13 mouse cellular contexts compared by ENCODE assay signal in genomic region chr7:120729635-120730034, GRCm38 (mm10). TPM values are rescaled to one million over a fixed set of nuclear protein-coding genes. Genes with fewer than 3 reads are reported as not detected.
DNase-seq lines count a peak whose midpoint lies in the region; ATAC-seq lines count a peak whose summit lies in the region.
"Had no signal": no experiment of that assay in that cellular context is flagged by ENCODE, and none has a peak within 500 bp of the region (broad histone marks: within the 10 kb centered on the region; RNA-seq: fewer than 3 reads in every experiment).

No protein-coding gene starts in this region.

- 70% methylated on average over 5 of the region's 5 CpGs for WGBS in kidney, embryonic 14.5 days
- 46% methylated on average over 5 of the region's 5 CpGs for WGBS in heart, embryonic 14.5 days
- WGBS in liver, embryonic 16.5 days (ENCODE audit: insufficient replicate concordance) = 22% methylated on average over 5 of the region's 5 CpGs
- 90% methylated on average over 5 of the region's 5 CpGs for WGBS in midbrain, embryonic 15.5 days

- H3K27me3 ChIP-seq in kidney, embryonic 14.5 days (ENCODE audit: control insufficient read depth, insufficient read depth, low read length) = no peaks in the 10 kb centered on the region
- H3K27me3 ChIP-seq in heart, embryonic 14.5 days (ENCODE audit: control insufficient read depth, insufficient read depth, low read length) = no peaks in the 10 kb centered on the region
- no peaks in the 10 kb centered on the region for H3K27me3 ChIP-seq in liver, embryonic 16.5 days (ENCODE audit: control insufficient read depth, insufficient read depth, low read depth, low read length)
- no peaks in the 10 kb centered on the region for H3K27me3 ChIP-seq in midbrain, embryonic 15.5 days (replicated peaks)
- H3K27me3 ChIP-seq: embryonic facial prominence, embryonic 13.5 days had no signal

- no peak overlapping the region for H3K4me2 ChIP-seq in kidney, embryonic 14.5 days (replicated peaks; ENCODE audit: low read depth, low read length)
- H3K4me2 ChIP-seq in heart, embryonic 14.5 days (ENCODE audit: low read length) = peak overlapping the region; percentile 48
- peak overlapping the region; percentile 57 for H3K4me2 ChIP-seq in liver, embryonic 16.5 days (ENCODE audit: low read depth, low read length)
- no peak overlapping the region for H3K4me2 ChIP-seq in midbrain, embryonic 15.5 days
- H3K4me2 ChIP-seq: embryonic facial prominence, embryonic 13.5 days had no signal

- ATAC-seq in kidney, embryonic 14.5 days (ENCODE audit: low FRiP score, low TSS enrichment) = no peak
- peak; percentile 45 for ATAC-seq in activated CD4-positive, CD25-positive, alpha-beta regulatory T cell, adult 4 months
- no peak for ATAC-seq in heart, embryonic 14.5 days (ENCODE audit: insufficient number of reproducible peaks, insufficient read depth, low FRiP score, low read depth)
- ATAC-seq in liver, embryonic 16.5 days (ENCODE audit: low read depth) = peak; percentile 84
- no peak for ATAC-seq in midbrain, embryonic 15.5 days (replicated peaks)

- H3K9ac ChIP-seq in kidney, embryonic 14.5 days (ENCODE audit: low read depth, low read length) = no peak overlapping the region
- H3K9ac ChIP-seq in heart, embryonic 14.5 days (ENCODE audit: low read length) = peak overlapping the region; percentile 25; the same call in 1 of the 2 replicates
- peak overlapping the region; percentile 13; the same call in 1 of the 2 replicates for H3K9ac ChIP-seq in liver, embryonic 16.5 days (ENCODE audit: low read depth, low read length)
- H3K9ac ChIP-seq in midbrain, embryonic 15.5 days = no peak overlapping the region
- H3K9ac ChIP-seq: embryonic facial prominence, embryonic 13.5 days had no signal

- peak; percentile 40 for DNase-seq in kidney, adult 9 months
- no peak for DNase-seq in spleen, adult 12 weeks (ENCODE audit: low spot score)
- no peak for DNase-seq in layer of hippocampus, adult 9-11 months
- DNase-seq: cerebellum, adult 9-11 months; thymus, postnatal 36 days had no signal

- H3K4me1 ChIP-seq in kidney, embryonic 14.5 days (ENCODE audit: control insufficient read depth, insufficient read depth, low read length) = no peaks in the 10 kb centered on the region
- no peaks in the 10 kb centered on the region; a peak in 1 of 4 replicates for H3K4me1 ChIP-seq in heart, embryonic 14.5 days (ENCODE audit: control insufficient read depth in 2 of 2, insufficient read depth in 2 of 2, low read length in 2 of 2)
- H3K4me1 ChIP-seq in liver, embryonic 16.5 days (ENCODE audit: control insufficient read depth, low read depth, low read length) = peaks cover 7% of the 10 kb centered on the region
- H3K4me1 ChIP-seq in midbrain, embryonic 15.5 days = no peaks in the 10 kb centered on the region
- H3K4me1 ChIP-seq: limb, embryonic 10.5 days had no signal

- H3K36me3 ChIP-seq in kidney, embryonic 14.5 days (ENCODE audit: control insufficient read depth, insufficient read depth, low read length) = peaks cover 11% of the 10 kb centered on the region; the same call in 1 of the 2 replicates
- peaks cover 47% of the 10 kb centered on the region for H3K36me3 ChIP-seq in heart, embryonic 14.5 days (ENCODE audit: control insufficient read depth, insufficient read depth, low read length)
- H3K36me3 ChIP-seq in liver, embryonic 16.5 days (ENCODE audit: control insufficient read depth, insufficient read depth) = peaks cover 3% of the 10 kb centered on the region
- H3K36me3 ChIP-seq in midbrain, embryonic 15.5 days (replicated peaks) = 0 out of 2 replicates have a peak, but pooled peaks cover 8% of the 10 kb centered on the region

- no peak overlapping the region for H3K27ac ChIP-seq in kidney, embryonic 14.5 days (ENCODE audit: low read depth, low read length)
- H3K27ac ChIP-seq in heart, embryonic 14.5 days (replicated peaks in 1 of 2; ENCODE audit: control insufficient read depth in 1 of 2, insufficient read depth in 1 of 2, low read depth in 2 of 2, low read length in 2 of 2) = peak overlapping the region in 1 of 2 experiments; percentile 49; a peak in 2 of 4 replicates
- peak overlapping the region; percentile 36 for H3K27ac ChIP-seq in liver, embryonic 16.5 days (ENCODE audit: low read length)
- H3K27ac ChIP-seq in midbrain, embryonic 15.5 days = no peak overlapping the region
- H3K27ac ChIP-seq: embryonic facial prominence, embryonic 13.5 days; limb, embryonic 10.5 days had no signal

- no peak overlapping the region for H3K4me3 ChIP-seq in kidney, embryonic 14.5 days (ENCODE audit: low read length)
- H3K4me3 ChIP-seq in heart, embryonic 14.5 days (ENCODE audit: control insufficient read depth in 1 of 2, insufficient read depth in 1 of 2, low read depth in 1 of 2, low read length in 2 of 2) = no peak overlapping the region
- H3K4me3 ChIP-seq in liver, embryonic 16.5 days (ENCODE audit: low read depth, low read length) = peak overlapping the region; percentile 43
- no peak overlapping the region for H3K4me3 ChIP-seq in midbrain, embryonic 15.5 days
- H3K4me3 ChIP-seq: embryonic facial prominence, embryonic 13.5 days; limb, embryonic 10.5 days had no signal

- H3K9me3 ChIP-seq in kidney, embryonic 14.5 days (ENCODE audit: control insufficient read depth, low read length) = no peaks in the 10 kb centered on the region
- no peaks in the 10 kb centered on the region for H3K9me3 ChIP-seq in heart, embryonic 14.5 days (ENCODE audit: control insufficient read depth, low read length)
- no peaks in the 10 kb centered on the region for H3K9me3 ChIP-seq in liver, embryonic 16.5 days (replicated peaks; ENCODE audit: control insufficient read depth, low read length)
- H3K9me3 ChIP-seq in midbrain, embryonic 15.5 days = no peaks in the 10 kb centered on the region
- H3K9me3 ChIP-seq: embryonic facial prominence, embryonic 13.5 days; limb, embryonic 10.5 days had no signal

RNA-seq across cellular contexts. Expression of gene Vwa3a, which starts 9.5 kb away (rescaled TPM):
- polyA plus RNA-seq in kidney, embryonic 14.5 days (2014; fragmentation: Nextera tagmentation; extraction: Ambion mirVana) = 0.06 and 0.28 TPM in 2 replicates
- polyA plus RNA-seq in activated CD4-positive, CD25-positive, alpha-beta regulatory T cell, adult 4 months (2017; shearing (Covaris generic)) = not detected
- 0.86 and 0.89 TPM in 2 replicates for polyA plus RNA-seq in heart, embryonic 14.5 days (2014; fragmentation: Nextera tagmentation; extraction: Ambion mirVana)
- 0.12 and 0.22 TPM in 2 replicates for polyA plus RNA-seq in liver, embryonic 16.5 days (2015; fragmentation: Nextera tagmentation; extraction: Ambion mirVana)
- 1.8 and 2.1 TPM in 2 replicates for polyA plus RNA-seq in midbrain, embryonic 15.5 days (2015; fragmentation: Nextera tagmentation; extraction: Ambion mirVana)

RNA-seq across cellular contexts. Expression of gene Mosmo, which starts 52.2 kb away (rescaled TPM):
- polyA plus RNA-seq in kidney, embryonic 14.5 days (2014; fragmentation: Nextera tagmentation; extraction: Ambion mirVana) = 14.6 and 23.9 TPM in 2 replicates
- 1 to 10 TPM; 5.8 to 7.8 TPM for polyA plus RNA-seq in activated CD4-positive, CD25-positive, alpha-beta regulatory T cell, adult 4 months (2017; shearing (Covaris generic))
- 14.5 and 14.9 TPM in 2 replicates for polyA plus RNA-seq in heart, embryonic 14.5 days (2014; fragmentation: Nextera tagmentation; extraction: Ambion mirVana)
- polyA plus RNA-seq in liver, embryonic 16.5 days (2015; fragmentation: Nextera tagmentation; extraction: Ambion mirVana) = 2.2 and 2.4 TPM in 2 replicates
- 12.3 and 14.9 TPM in 2 replicates for polyA plus RNA-seq in midbrain, embryonic 15.5 days (2015; fragmentation: Nextera tagmentation; extraction: Ambion mirVana)

RNA-seq across cellular contexts. Expression of gene Pdzd9, which starts 59.5 kb away (rescaled TPM):
- polyA plus RNA-seq in kidney, embryonic 14.5 days (2014; fragmentation: Nextera tagmentation; extraction: Ambion mirVana) = 0.16 and 0.46 TPM in 2 replicates
- under 1 TPM; 0.38 to 0.98 TPM for polyA plus RNA-seq in activated CD4-positive, CD25-positive, alpha-beta regulatory T cell, adult 4 months (2017; shearing (Covaris generic))
- 0.28 and 0.41 TPM in 2 replicates for polyA plus RNA-seq in heart, embryonic 14.5 days (2014; fragmentation: Nextera tagmentation; extraction: Ambion mirVana)
- polyA plus RNA-seq in liver, embryonic 16.5 days (2015; fragmentation: Nextera tagmentation; extraction: Ambion mirVana) = 0.13 TPM in 2 replicates
- polyA plus RNA-seq in midbrain, embryonic 15.5 days (2015; fragmentation: Nextera tagmentation; extraction: Ambion mirVana) = 0.34 and 0.54 TPM in 2 replicates
- polyA plus RNA-seq: small intestine, adult 2 months had no signal

Comparison
In these comparisons a context has a peak if more than half of its experiments do, and no peak if none do; other contexts are left out.
1. ATAC-seq: peak in activated CD4-positive, CD25-positive, alpha-beta regulatory T cell, adult 4 months (single experiment) and liver, embryonic 16.5 days (single experiment); none in kidney, embryonic 14.5 days (single experiment), heart, embryonic 14.5 days (single experiment) and midbrain, embryonic 15.5 days (single experiment).
2. H3K4me2 ChIP-seq: peak in heart, embryonic 14.5 days (single experiment) and liver, embryonic 16.5 days (single experiment); none in kidney, embryonic 14.5 days (single experiment) and midbrain, embryonic 15.5 days (single experiment).
3. H3K9ac ChIP-seq: peak in heart, embryonic 14.5 days (single experiment) and liver, embryonic 16.5 days (single experiment); none in kidney, embryonic 14.5 days (single experiment) and midbrain, embryonic 15.5 days (single experiment).